Mouse (Mus musculus) heart, adult 2 months (tissue): ENCODE measurements around the gene Gen1.

ENCODE experiments used
- CTCF ChIP-seq: fragments of 200-600 bp; IDR thresholded peaks from 2 replicates; pipeline ENCODE4 v1.8.1; 2022; ENCODE audit warnings: antibody characterized with exemption, mild to moderate bottlenecking, moderate library complexity
- EP300 ChIP-seq: fragments of 200-500 bp; IDR thresholded peaks from 2 replicates; pipeline ENCODE4 v1.6.1; 2011; ENCODE audit warnings: low read depth, low read length, control low read depth; ENCODE audit not compliant: insufficient read depth
- POLR2A ChIP-seq: fragments of 200-500 bp; IDR thresholded peaks from 2 replicates; pipeline ENCODE4 v1.6.1; 2011; ENCODE audit warnings: mild to moderate bottlenecking, low read depth, low read length, control low read depth; ENCODE audit not compliant: insufficient read depth

- TF ChIP-seq POLR2A (no peak), CTCF (no peak), EP300 (no peak)
Observed at GRCm38 (mm10) chr12:11224722-11225121, 40.9 kb downstream of the Gen1 start.
